Mouse (Mus musculus) lung, embryonic 14.5 days (tissue): ENCODE results near the gene Nipsnap1. TPM values are rescaled to one million over a fixed set of nuclear protein-coding genes. Genes with fewer than 3 reads are reported as not detected.

Source experiments
- ATAC-seq: fragments of 200-750 bp; cut with Nextera tagmentation; 2 replicates; pipeline ENCODE4 v1.8.0; 2017; ENCODE audit warnings: mild to moderate bottlenecking, moderate TSS enrichment, moderate library complexity; ENCODE audit not compliant: insufficient read depth
- DNase-seq: peaks from one replicate; pipeline ENCODE4 v3.0.0-alpha.2; 2015
- H3K27ac ChIP-seq: fragments of 300-500 bp; sonication (generic); 2 replicates; pipeline ENCODE4 v1.5.1; 2014; ENCODE audit warnings: low read depth, mild to moderate bottlenecking, moderate library complexity
- H3K27me3 ChIP-seq: fragments of 300-500 bp; sonication (generic); 2 replicates; pipeline ENCODE4 v1.6.1; 2014; ENCODE audit warnings: low read length, control low read depth; ENCODE audit not compliant: insufficient read depth
- H3K36me3 ChIP-seq: fragments of 300-500 bp; sonication (generic); 2 replicates; pipeline ENCODE4 v1.6.1; 2014; ENCODE audit warnings: control low read depth; ENCODE audit not compliant: insufficient read depth
- H3K4me1 ChIP-seq: fragments of 300-500 bp; sonication (generic); 2 replicates; pipeline ENCODE4 v1.6.1; 2014; ENCODE audit warnings: antibody characterized with exemption, control low read depth; ENCODE audit not compliant: insufficient read depth
- H3K4me2 ChIP-seq: fragments of 300-500 bp; sonication (generic); 2 replicates; pipeline ENCODE4 v1.6.1; 2014; ENCODE audit warnings: mild to moderate bottlenecking
- H3K4me3 ChIP-seq: fragments of 300-500 bp; sonication (generic); 2 replicates; pipeline ENCODE4 v1.5.1; 2014; ENCODE audit warnings: low read depth, low read length
- H3K9ac ChIP-seq: fragments of 300-500 bp; sonication (generic); 2 replicates; pipeline ENCODE4 v1.6.1; 2014
- H3K9me3 ChIP-seq: fragments of 300-500 bp; sonication (generic); 2 replicates; pipeline ENCODE4 v1.6.1; 2016; ENCODE audit warnings: low read depth, low read length, control low read depth
- CTCF ChIP-seq: IDR thresholded peaks from 2 replicates; pipeline ENCODE4 v1.5.1; 2016; ENCODE audit warnings: antibody characterized with exemption, low read depth
- WGBS: fragments of 180-500 bp; shearing (Covaris S2); extraction: QIAGEN DNeasy Blood & Tissue Kit; methylation state at CpG from one replicate; pipeline ENCODE4 v1.1.7; 2014; 5-methylcytosine and 5-hydroxymethylcytosine counted together
- polyA plus RNA-seq: library from polyadenylated mRNA; unstranded; fragments of >200 nt; fragmentation: Nextera tagmentation; extraction: Ambion mirVana; gene quantifications from 2 replicates; pipeline ENCODE4 v1.2.1, GENCODE M21; 2014

The Nipsnap1 gene
- polyA plus RNA-seq, 1 experiment from 2014 or later = 32.0 TPM

DNA sequence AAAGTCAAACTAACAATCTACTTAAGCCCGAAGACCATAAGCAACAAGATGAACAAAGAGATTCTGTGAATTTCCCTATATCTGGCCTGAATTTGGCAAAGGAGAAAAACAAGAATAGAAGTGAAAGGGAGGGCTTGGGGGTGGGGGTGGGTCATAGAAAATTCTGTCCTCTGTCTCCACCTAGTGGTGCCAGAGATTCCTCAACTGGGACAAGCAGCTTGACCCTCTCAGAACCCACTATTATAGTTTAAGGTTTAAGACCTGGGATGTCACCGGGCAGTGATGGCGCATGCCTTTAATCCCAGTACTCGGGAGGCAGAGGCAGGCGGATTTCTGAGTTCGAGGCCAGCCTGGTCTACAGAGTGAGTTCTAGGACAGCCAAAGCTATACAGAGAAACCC lies 37.0 kb upstream of the Nipsnap1 start:
- Histone ChIP-seq H3K4me1 (no peaks in the 10 kb centered on the region), H3K9me3 (no peaks in the 10 kb centered on the region), H3K27me3 (no peaks in the 10 kb centered on the region), H3K36me3 (no peaks in the 10 kb centered on the region), H3K4me3 (no peak overlapping the region), H3K9ac (no peak overlapping the region), H3K27ac (no peak overlapping the region), H3K4me2 (no peak overlapping the region)
- WGBS = 56% methylated on average over 6 of the region's 6 CpGs
- peak; percentile 67 for TF ChIP-seq CTCF
- DNase-seq (peak; percentile 83), ATAC-seq (no peak)

DNA sequence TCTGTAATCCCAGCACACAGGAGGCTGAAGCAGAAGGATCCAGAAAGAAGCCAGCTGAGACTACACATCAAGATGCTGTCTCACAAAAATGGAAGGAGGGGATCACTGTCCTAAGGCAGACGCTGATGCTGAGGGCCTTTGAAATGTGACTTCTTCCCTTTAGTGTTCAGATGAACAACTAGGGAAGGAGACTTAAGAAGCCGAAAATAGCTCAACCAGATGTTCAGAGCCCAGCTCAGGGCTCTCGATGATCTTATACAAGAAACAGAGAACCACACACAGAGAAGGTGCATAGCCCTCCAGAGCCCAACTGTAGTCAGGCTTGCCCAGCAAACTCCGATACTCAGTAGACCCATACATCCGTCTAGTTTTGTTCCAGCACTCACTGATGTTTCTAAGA lies 36.4 kb upstream of the Nipsnap1 start:
- 65% methylated on average over 5 of the region's 5 CpGs for WGBS
- no peaks in the 10 kb centered on the region for H3K27me3 ChIP-seq
- no peak overlapping the region for H3K4me2 ChIP-seq
- no peaks in the 10 kb centered on the region for H3K9me3 ChIP-seq
- DNase-seq = no peak
- no peak overlapping the region for H3K4me3 ChIP-seq
- H3K9ac ChIP-seq = no peak overlapping the region
- H3K4me1 ChIP-seq = no peaks in the 10 kb centered on the region
- no peak overlapping the region for H3K27ac ChIP-seq
- no peak for TF ChIP-seq CTCF
- H3K36me3 ChIP-seq = no peaks in the 10 kb centered on the region
- ATAC-seq = no peak

DNA sequence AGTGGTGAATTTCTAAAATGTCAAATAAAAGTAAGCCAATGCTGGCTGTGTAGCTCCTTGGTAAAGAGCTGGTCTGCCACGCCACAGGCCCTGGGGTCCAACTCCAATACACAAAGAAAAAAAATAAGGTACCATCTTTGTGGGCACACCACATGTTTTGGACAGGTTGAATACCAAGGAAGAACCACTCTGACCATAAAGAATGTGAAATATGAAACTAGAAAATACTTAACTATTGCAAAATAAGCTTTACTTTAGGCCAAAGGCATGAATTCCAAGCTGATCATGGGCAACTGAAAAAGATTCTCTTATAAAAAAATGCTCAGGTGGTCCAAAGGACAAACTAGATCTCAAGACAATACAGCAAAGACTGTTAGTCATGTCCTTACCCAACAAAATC lies 35.5 kb upstream of the Nipsnap1 start:
- Histone ChIP-seq H3K9me3 (no peaks in the 10 kb centered on the region), H3K4me1 (no peaks in the 10 kb centered on the region), H3K27me3 (no peaks in the 10 kb centered on the region), H3K4me3 (no peak overlapping the region), H3K4me2 (no peak overlapping the region), H3K36me3 (no peaks in the 10 kb centered on the region), H3K9ac (no peak overlapping the region), H3K27ac (no peak overlapping the region)
- ATAC-seq = no peak
- no peak for TF ChIP-seq CTCF
- DNase-seq = no peak
- WGBS = 87% methylated on average over 1 of the region's 1 CpGs

GRCm38 (mm10) chr11:4840942-4841526 lies 32.7 kb upstream of the Nipsnap1 start:
- Histone ChIP-seq H3K9ac (no peak overlapping the region), H3K4me3 (no peak overlapping the region), H3K9me3 (no peaks in the 10 kb centered on the region), H3K4me1 (no peaks in the 10 kb centered on the region), H3K36me3 (no peaks in the 10 kb centered on the region), H3K27me3 (no peaks in the 10 kb centered on the region), H3K4me2 (no peak overlapping the region), H3K27ac (no peak overlapping the region)
- ATAC-seq (no peak), DNase-seq (no peak)
- 76% methylated on average over 3 of the region's 3 CpGs for WGBS
- no peak for TF ChIP-seq CTCF

DNA sequence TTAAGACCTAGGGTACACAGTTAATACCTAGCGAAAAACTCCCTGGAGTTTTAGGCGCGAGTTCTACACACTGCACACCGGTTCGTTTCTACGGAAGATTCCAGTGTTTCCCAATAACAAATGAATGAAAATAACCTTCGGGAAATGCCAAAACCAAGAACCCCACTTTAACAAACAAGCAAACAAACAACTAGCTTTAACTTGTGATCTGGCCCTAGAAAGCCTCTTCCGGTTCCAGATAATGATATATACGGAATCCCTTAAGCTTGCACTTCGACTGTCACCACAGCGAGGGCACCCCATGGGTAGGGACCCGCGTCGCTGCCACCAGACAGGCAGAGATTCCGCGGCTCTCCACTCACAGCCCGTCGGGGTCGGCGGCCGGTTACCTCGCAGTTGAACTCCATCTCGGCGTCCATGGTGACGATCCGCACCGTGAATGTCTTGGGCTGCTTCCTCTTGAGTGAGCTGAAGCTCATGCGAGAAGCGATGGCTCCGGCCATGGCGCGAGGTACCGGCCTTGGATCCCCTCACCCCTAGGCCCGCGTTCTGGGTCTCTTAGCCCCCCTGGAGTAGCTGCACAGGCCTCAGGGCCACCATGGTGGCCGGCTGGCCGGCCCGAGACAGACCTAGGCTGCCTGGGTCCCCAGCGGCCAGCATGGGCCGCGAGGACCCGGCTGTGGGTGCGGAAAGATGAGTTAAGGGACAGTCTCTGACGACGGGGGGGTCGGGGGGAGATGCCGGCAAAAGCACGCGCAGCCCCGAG lies 25.1 kb upstream of the Nipsnap1 start:
- peaks cover 5% of the 10 kb centered on the region; the same call in 1 of the 2 replicates for H3K4me1 ChIP-seq

DNA sequence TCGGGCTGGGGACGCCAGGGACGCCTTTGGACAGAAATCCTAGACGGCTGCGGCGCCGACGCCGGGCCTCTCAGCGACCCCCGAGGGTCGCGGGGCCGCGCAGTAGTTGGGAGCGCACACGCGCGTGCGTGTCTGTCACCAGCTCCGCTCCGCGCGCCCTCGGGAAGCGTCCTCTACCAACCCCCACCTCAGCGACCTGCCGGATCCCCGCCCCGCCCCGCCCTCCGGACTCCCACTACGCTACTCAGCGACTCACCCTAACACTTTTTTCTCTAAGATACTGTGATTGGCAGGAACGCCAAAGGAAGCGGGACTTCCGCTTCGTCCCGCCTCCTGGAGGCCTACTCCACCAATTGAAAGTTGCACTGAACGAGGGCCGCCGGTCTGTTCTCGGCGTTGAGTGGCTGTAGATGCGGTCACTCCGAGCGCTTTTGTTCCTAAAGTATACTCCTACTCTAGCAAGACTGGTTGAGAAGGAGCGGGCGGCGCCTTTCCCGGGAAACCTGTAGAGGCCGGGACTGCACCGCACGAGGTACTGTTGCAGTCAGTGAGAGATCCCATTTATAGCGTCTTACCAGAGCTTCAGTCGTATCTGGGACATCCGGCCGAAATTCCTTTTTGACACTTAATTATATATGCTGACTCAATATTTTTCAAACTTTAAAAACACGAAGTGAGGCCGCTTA lies 24.4 kb upstream of the Nipsnap1 start, which contains the start of gene Nf2:
Gene Nf2 (minus strand): TSS at position 279 of the 686 bp plus-strand sequence.
- Histone ChIP-seq H3K36me3 (no peaks in the 10 kb centered on the region), H3K4me2 (peak within 1 kb of the TSS; percentile 76), H3K4me3 (peak within 1 kb of the TSS; percentile 89), H3K9me3 (no peaks in the 10 kb centered on the region), H3K9ac (peak within 1 kb of the TSS; percentile 97), H3K4me1 (peaks cover 5% of the 10 kb centered on the region; the same call in 1 of the 2 replicates), H3K27ac (peak within 1 kb of the TSS; percentile 83), H3K27me3 (no peaks in the 10 kb centered on the region)
- ATAC-seq (peak; percentile 99), DNase-seq (peak; percentile 99)
- under 1% methylated on average over 55 of the region's 60 CpGs for WGBS
- TF ChIP-seq CTCF = peak; percentile 19; the same call in 1 of the 2 replicates

More for the DNA sequence above, 25.1 kb upstream of the Nipsnap1 start:
- H3K27me3 ChIP-seq = no peaks in the 10 kb centered on the region
- H3K9ac ChIP-seq = peak overlapping the region; percentile 97
- H3K9me3 ChIP-seq = no peaks in the 10 kb centered on the region
- no peaks in the 10 kb centered on the region for H3K36me3 ChIP-seq
- H3K4me2 ChIP-seq = peak overlapping the region; percentile 76
- TF ChIP-seq CTCF = no peak
- under 1% methylated on average over 50 of the region's 50 CpGs for WGBS
- peak overlapping the region; percentile 89 for H3K4me3 ChIP-seq
- DNase-seq (peak; percentile 64), ATAC-seq (peak; percentile 62)
- peak overlapping the region; percentile 83 for H3K27ac ChIP-seq

DNA sequence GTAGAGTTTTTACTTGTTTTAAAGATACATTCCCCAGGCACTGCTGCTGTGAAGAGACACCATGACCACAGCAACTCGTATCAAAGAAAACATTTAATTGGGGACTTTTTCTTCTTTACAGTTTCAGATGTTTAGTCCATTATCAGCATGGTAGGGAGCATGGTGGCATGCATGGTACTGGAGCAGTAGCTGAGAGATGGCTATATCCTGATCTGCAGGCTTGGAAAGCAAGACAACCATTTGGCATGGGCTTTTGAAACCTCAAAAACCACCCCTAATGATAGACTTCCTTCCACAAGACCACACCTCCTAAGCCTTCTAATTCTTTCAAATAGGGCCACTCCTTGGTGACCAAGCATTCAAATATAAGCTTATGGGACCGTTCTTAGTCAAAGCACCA lies 23.3 kb upstream of the Nipsnap1 start:
- 94% methylated on average over 2 of the region's 2 CpGs for WGBS
- H3K9ac ChIP-seq = no peak overlapping the region
- H3K4me3 ChIP-seq = peak overlapping the region; percentile 89; the same call in 1 of the 2 replicates
- no peak for ATAC-seq
- H3K4me1 ChIP-seq = peaks cover 5% of the 10 kb centered on the region; the same call in 1 of the 2 replicates
- DNase-seq = no peak
- H3K27me3 ChIP-seq = no peaks in the 10 kb centered on the region
- TF ChIP-seq CTCF = no peak
- H3K9me3 ChIP-seq = no peaks in the 10 kb centered on the region
- no peaks in the 10 kb centered on the region for H3K36me3 ChIP-seq
- H3K27ac ChIP-seq = no peak overlapping the region
- peak overlapping the region; percentile 62 for H3K4me2 ChIP-seq
